Mouse (Mus musculus) liver, adult 2 months (tissue): ENCODE data around the gene Ppp1r1a.

Experiments
- CTCF ChIP-seq: fragments of 200-500 bp; IDR thresholded peaks from 2 replicates; pipeline ENCODE4 v1.5.1; 2011; ENCODE audit warnings: low read depth, low read length, control low read depth
- POLR2A ChIP-seq: fragments of 200-500 bp; IDR thresholded peaks from 2 replicates; pipeline ENCODE4 v1.6.1; 2011; ENCODE audit warnings: low read length, control low read depth; ENCODE audit not compliant: insufficient read depth; ENCODE audit errors: extremely low read depth

DNA sequence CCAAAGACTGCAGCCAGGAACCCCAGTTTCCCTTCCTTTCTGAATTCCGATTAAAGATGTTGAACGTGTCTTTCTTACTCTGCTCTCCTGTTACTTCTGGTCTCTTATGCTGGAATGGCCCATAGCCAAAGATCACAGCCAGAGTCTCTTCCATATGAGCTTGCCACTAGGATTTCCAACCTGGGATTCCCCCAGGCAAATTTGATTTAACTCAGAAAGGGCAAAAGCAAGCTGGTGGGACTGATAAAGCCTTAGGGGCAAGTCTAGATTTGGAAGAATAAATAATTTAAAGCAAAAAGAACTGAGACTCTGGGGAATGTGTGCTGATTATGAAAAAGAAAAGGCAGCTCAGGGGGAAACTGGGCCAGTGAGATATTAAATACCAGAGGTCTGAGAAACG lies 52.7 kb downstream of the Ppp1r1a start:
- TF ChIP-seq CTCF: no peak
- no peak for TF ChIP-seq POLR2A
